Mouse (Mus musculus): ENCODE data around the gene Mcrip1. TPM values are rescaled to one million over a fixed set of nuclear protein-coding genes. Genes with fewer than 3 reads are reported as not detected.

The Mcrip1 gene
- polyA plus RNA-seq, 1 experiment from 2014 or later = 129 TPM

GRCm38 (mm10) chr11:120581490-120582267 is 32.2 kb upstream of the Mcrip1 start, which contains the start of gene Arhgdia:
Gene Arhgdia (minus strand): TSS chr11:120581624.
- Histone ChIP-seq H3K9ac (ENCODE audit: low read depth, low read length) (peak within 1 kb of the TSS; percentile 94), H3K27ac (ENCODE audit: low read length) (peak within 1 kb of the TSS; percentile 93), H3K4me2 (ENCODE audit: low read depth, low read length) (peak within 1 kb of the TSS; percentile 63), H3K4me3 (ENCODE audit: low read length) (peak within 1 kb of the TSS; percentile 75), H3K9me3 (ENCODE audit: control insufficient read depth, low read length) (no peaks in the 10 kb centered on the region), H3K4me1 (ENCODE audit: control insufficient read depth, insufficient read depth, low read length) (peaks cover 38% of the 10 kb centered on the region), H3K27me3 (replicated peaks; ENCODE audit: control insufficient read depth, insufficient read depth, low read length) (no peaks in the 10 kb centered on the region), H3K36me3 (ENCODE audit: control insufficient read depth, insufficient read depth, low read length) (peaks cover 29% of the 10 kb centered on the region)
- peak; percentile 40 for ATAC-seq
- 4% methylated on average over 70 of the region's 75 CpGs for WGBS

DNA sequence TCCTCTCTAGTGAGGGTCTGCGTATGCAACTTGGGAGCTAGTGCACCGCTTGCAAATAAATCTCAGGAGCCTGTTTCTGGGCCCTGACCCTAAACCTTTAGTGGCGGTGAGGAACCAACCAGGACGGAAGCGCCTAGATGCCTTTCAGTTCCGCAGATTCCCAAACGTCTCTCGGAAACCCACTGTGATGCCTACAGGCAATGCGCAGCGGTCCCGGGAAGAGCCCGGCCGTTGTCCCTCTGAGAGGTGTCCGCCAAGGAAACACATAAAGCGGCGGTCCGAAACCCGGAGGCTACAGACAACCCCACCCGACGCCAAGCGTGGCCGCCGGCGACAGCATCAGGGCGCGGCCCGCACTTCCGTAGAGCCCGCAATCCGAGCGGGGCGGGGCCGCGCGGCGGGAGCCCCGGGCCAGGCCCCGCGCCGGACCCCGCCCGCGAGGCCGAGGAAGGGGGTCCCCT is 31.4 kb upstream of the Mcrip1 start:
- peak overlapping the region; percentile 63 for H3K4me2 ChIP-seq (ENCODE audit: low read depth, low read length)
- peak overlapping the region; percentile 75 for H3K4me3 ChIP-seq (ENCODE audit: low read length)
- peaks cover 42% of the 10 kb centered on the region for H3K4me1 ChIP-seq (ENCODE audit: control insufficient read depth, insufficient read depth, low read length)
- WGBS = under 1% methylated on average over 37 of the region's 44 CpGs
- peak overlapping the region; percentile 94 for H3K9ac ChIP-seq (ENCODE audit: low read depth, low read length)
- peak; percentile 38 for ATAC-seq
- H3K36me3 ChIP-seq (ENCODE audit: control insufficient read depth, insufficient read depth, low read length) = peaks cover 29% of the 10 kb centered on the region
- H3K27ac ChIP-seq (ENCODE audit: low read length) = peak overlapping the region; percentile 93
- H3K27me3 ChIP-seq (replicated peaks; ENCODE audit: control insufficient read depth, insufficient read depth, low read length) = no peaks in the 10 kb centered on the region
- no peaks in the 10 kb centered on the region for H3K9me3 ChIP-seq (ENCODE audit: control insufficient read depth, low read length)

- Histone ChIP-seq H3K27ac (ENCODE audit: low read length) (peak overlapping the region; percentile 93), H3K4me3 (ENCODE audit: low read length) (peak overlapping the region; percentile 75), H3K4me1 (ENCODE audit: control insufficient read depth, insufficient read depth, low read length) (peaks cover 43% of the 10 kb centered on the region), H3K36me3 (ENCODE audit: control insufficient read depth, insufficient read depth, low read length) (peaks cover 28% of the 10 kb centered on the region), H3K9me3 (ENCODE audit: control insufficient read depth, low read length) (no peaks in the 10 kb centered on the region), H3K4me2 (ENCODE audit: low read depth, low read length) (peak overlapping the region; percentile 63), H3K27me3 (replicated peaks; ENCODE audit: control insufficient read depth, insufficient read depth, low read length) (no peaks in the 10 kb centered on the region), H3K9ac (ENCODE audit: low read depth, low read length) (peak overlapping the region; percentile 94)
- ATAC-seq = no peak
- 47% methylated on average over 7 of the region's 7 CpGs for WGBS
Measured at GRCm38 (mm10) chr11:120580190-120580589, 30.7 kb upstream of the Mcrip1 start.

- peak overlapping the region; percentile 93 for H3K27ac ChIP-seq (ENCODE audit: low read length)
- H3K4me3 ChIP-seq (ENCODE audit: low read length) = peak overlapping the region; percentile 75
- H3K9ac ChIP-seq (ENCODE audit: low read depth, low read length) = peak overlapping the region; percentile 94
- no peaks in the 10 kb centered on the region for H3K27me3 ChIP-seq (replicated peaks; ENCODE audit: control insufficient read depth, insufficient read depth, low read length)
- WGBS = 49% methylated on average over 15 of the region's 15 CpGs
- peak overlapping the region; percentile 63 for H3K4me2 ChIP-seq (ENCODE audit: low read depth, low read length)
- peaks cover 24% of the 10 kb centered on the region for H3K36me3 ChIP-seq (ENCODE audit: control insufficient read depth, insufficient read depth, low read length)
- no peak for ATAC-seq
- peaks cover 46% of the 10 kb centered on the region for H3K4me1 ChIP-seq (ENCODE audit: control insufficient read depth, insufficient read depth, low read length)
- H3K9me3 ChIP-seq (ENCODE audit: control insufficient read depth, low read length) = no peaks in the 10 kb centered on the region
Measured at GRCm38 (mm10) chr11:120579316-120580107, 30.0 kb upstream of the Mcrip1 start.

DNA sequence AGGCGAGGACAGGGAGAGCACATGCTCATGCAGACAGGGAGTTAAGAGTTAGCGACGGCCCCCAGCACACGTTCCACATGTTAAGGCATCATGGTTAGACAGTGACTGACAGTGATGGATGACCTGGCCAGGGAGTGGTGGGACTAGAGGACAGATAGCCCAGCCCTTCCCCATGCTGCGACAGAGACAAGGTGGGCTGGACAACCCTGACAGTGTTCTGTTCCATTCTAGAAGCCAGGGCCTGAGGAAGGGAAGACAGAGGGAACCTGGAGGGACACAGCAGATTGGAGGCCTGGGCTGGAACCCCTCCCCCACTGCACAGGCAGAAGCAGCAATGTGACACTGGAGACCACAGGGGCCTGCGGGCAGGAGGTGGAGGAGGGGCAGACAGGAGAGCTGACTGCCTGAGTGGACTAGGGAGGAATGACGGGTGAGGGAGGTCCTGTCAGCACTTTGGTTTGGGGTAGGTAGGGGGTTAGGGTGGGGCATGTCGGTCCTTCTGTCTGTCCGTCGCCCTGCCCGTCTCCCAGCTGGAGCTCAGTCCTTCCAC is 29.2 kb upstream of the Mcrip1 start:
- Histone ChIP-seq H3K36me3 (ENCODE audit: control insufficient read depth, insufficient read depth, low read length) (peaks cover 21% of the 10 kb centered on the region), H3K27ac (ENCODE audit: low read length) (peak overlapping the region; percentile 96), H3K9me3 (ENCODE audit: control insufficient read depth, low read length) (no peaks in the 10 kb centered on the region), H3K4me1 (ENCODE audit: control insufficient read depth, insufficient read depth, low read length) (peaks cover 50% of the 10 kb centered on the region), H3K27me3 (replicated peaks; ENCODE audit: control insufficient read depth, insufficient read depth, low read length) (no peaks in the 10 kb centered on the region), H3K9ac (ENCODE audit: low read depth, low read length) (peak overlapping the region; percentile 94; the same call in 1 of the 2 replicates), H3K4me3 (ENCODE audit: low read length) (no peak overlapping the region), H3K4me2 (ENCODE audit: low read depth, low read length) (no peak overlapping the region)
- ATAC-seq = no peak
- 81% methylated on average over 11 of the region's 11 CpGs for WGBS

- Histone ChIP-seq H3K9ac (ENCODE audit: low read depth, low read length) (peak overlapping the region; percentile 45; the same call in 1 of the 2 replicates), H3K4me1 (ENCODE audit: control insufficient read depth, insufficient read depth, low read length) (peaks cover 50% of the 10 kb centered on the region), H3K9me3 (ENCODE audit: control insufficient read depth, low read length) (no peaks in the 10 kb centered on the region), H3K36me3 (ENCODE audit: control insufficient read depth, insufficient read depth, low read length) (peaks cover 20% of the 10 kb centered on the region), H3K27ac (ENCODE audit: low read length) (peak overlapping the region; percentile 96), H3K4me3 (ENCODE audit: low read length) (no peak overlapping the region), H3K4me2 (ENCODE audit: low read depth, low read length) (no peak overlapping the region), H3K27me3 (replicated peaks; ENCODE audit: control insufficient read depth, insufficient read depth, low read length) (no peaks in the 10 kb centered on the region)
- no peak for ATAC-seq
- 77% methylated on average over 10 of the region's 10 CpGs for WGBS
Measured at GRCm38 (mm10) chr11:120578024-120578693, 28.6 kb upstream of the Mcrip1 start.

- Histone ChIP-seq H3K9me3 (ENCODE audit: control insufficient read depth, low read length) (no peaks in the 10 kb centered on the region), H3K27me3 (replicated peaks; ENCODE audit: control insufficient read depth, insufficient read depth, low read length) (no peaks in the 10 kb centered on the region), H3K27ac (ENCODE audit: low read length) (peak overlapping the region; percentile 96), H3K4me1 (ENCODE audit: control insufficient read depth, insufficient read depth, low read length) (peaks cover 50% of the 10 kb centered on the region), H3K4me2 (ENCODE audit: low read depth, low read length) (peak overlapping the region; percentile 44), H3K4me3 (ENCODE audit: low read length) (peak overlapping the region; percentile 23; the same call in 1 of the 2 replicates), H3K36me3 (ENCODE audit: control insufficient read depth, insufficient read depth, low read length) (peaks cover 20% of the 10 kb centered on the region), H3K9ac (ENCODE audit: low read depth, low read length) (peak overlapping the region; percentile 50; the same call in 1 of the 2 replicates)
- 84% methylated on average over 7 of the region's 7 CpGs for WGBS
- no peak for ATAC-seq
Measured at GRCm38 (mm10) chr11:120577211-120578023, 27.9 kb upstream of the Mcrip1 start.

GRCm38 (mm10) chr11:120576365-120576981 is 26.9 kb upstream of the Mcrip1 start:
- H3K9ac ChIP-seq (ENCODE audit: low read depth, low read length) = peak overlapping the region; percentile 50

More at GRCm38 (mm10) chr11:120576365-120576981, 26.9 kb upstream of the Mcrip1 start:
- H3K4me1 ChIP-seq (ENCODE audit: control insufficient read depth, insufficient read depth, low read length) = peaks cover 50% of the 10 kb centered on the region
- peaks cover 20% of the 10 kb centered on the region for H3K36me3 ChIP-seq (ENCODE audit: control insufficient read depth, insufficient read depth, low read length)
- 73% methylated on average over 3 of the region's 3 CpGs for WGBS
- peak overlapping the region; percentile 23 for H3K4me3 ChIP-seq (ENCODE audit: low read length)
- peak overlapping the region; percentile 44 for H3K4me2 ChIP-seq (ENCODE audit: low read depth, low read length)
- no peaks in the 10 kb centered on the region for H3K9me3 ChIP-seq (ENCODE audit: control insufficient read depth, low read length)
- peak overlapping the region; percentile 96 for H3K27ac ChIP-seq (ENCODE audit: low read length)
- H3K27me3 ChIP-seq (replicated peaks; ENCODE audit: control insufficient read depth, insufficient read depth, low read length) = no peaks in the 10 kb centered on the region
- ATAC-seq = peak; percentile 24
